Mouse (Mus musculus) lung, postnatal 0 days (tissue): ENCODE measurements around the gene Otud7b. TPM values are rescaled to one million over a fixed set of nuclear protein-coding genes. Genes with fewer than 3 reads are reported as not detected.

ENCODE experiments used
- ATAC-seq: fragments of 200-750 bp; cut with Nextera tagmentation; 2 replicates; pipeline ENCODE4 v1.8.0; 2017; ENCODE audit warnings: moderate library complexity
- DNase-seq: peaks from one replicate; pipeline ENCODE4 v3.0.0-alpha.2; 2016; ENCODE audit warnings: low spot score
- H3K27ac ChIP-seq: fragments of 300-500 bp; sonication (generic); 2 replicates; pipeline ENCODE4 v1.5.1; 2014; ENCODE audit warnings: antibody characterized with exemption, mild to moderate bottlenecking, low read length, mixed read lengths
- H3K27me3 ChIP-seq: fragments of 300-500 bp; sonication (generic); replicated peaks from 2 replicates; pipeline ENCODE4 v1.6.1; 2014; ENCODE audit warnings: low read length, mixed read lengths; ENCODE audit not compliant: insufficient read depth
- H3K36me3 ChIP-seq: fragments of 300-500 bp; sonication (generic); 2 replicates; pipeline ENCODE4 v1.6.1; 2014; ENCODE audit warnings: low read length, mixed read lengths; ENCODE audit not compliant: insufficient read depth
- H3K4me1 ChIP-seq: fragments of 300-500 bp; sonication (generic); 2 replicates; pipeline ENCODE4 v1.6.1; 2014; ENCODE audit warnings: antibody characterized with exemption, low read depth, low read length, mixed read lengths; ENCODE audit not compliant: insufficient read depth
- H3K4me2 ChIP-seq: fragments of 300-500 bp; sonication (generic); replicated peaks from 2 replicates; pipeline ENCODE4 v1.6.1; 2014; ENCODE audit warnings: low read depth, mild to moderate bottlenecking, low read length, moderate library complexity, mixed read lengths
- H3K4me3 ChIP-seq: fragments of 300-500 bp; sonication (generic); 2 replicates; pipeline ENCODE4 v1.5.1; 2014; ENCODE audit warnings: low read depth, low read length
- H3K9ac ChIP-seq: fragments of 300-500 bp; sonication (generic); replicated peaks from 2 replicates; pipeline ENCODE4 v1.6.1; 2014; ENCODE audit warnings: low read depth, mild to moderate bottlenecking
- H3K9me3 ChIP-seq: fragments of 300-500 bp; sonication (generic); 2 replicates; pipeline ENCODE4 v1.6.1; 2016; ENCODE audit warnings: low read length, mixed read lengths
- CTCF ChIP-seq: IDR thresholded peaks from 2 replicates; pipeline ENCODE4 v1.5.1; 2016; ENCODE audit warnings: antibody characterized with exemption, mild to moderate bottlenecking
- EP300 ChIP-seq: IDR thresholded peaks from 2 replicates; pipeline ENCODE4 v1.6.1; 2016; ENCODE audit warnings: antibody characterized with exemption, mild to moderate bottlenecking, control low read depth
- WGBS: fragments of 180-500 bp; shearing (Covaris S2); extraction: QIAGEN DNeasy Blood & Tissue Kit; methylation state at CpG from one replicate; pipeline ENCODE4 v1.1.7; 2014; 5-methylcytosine and 5-hydroxymethylcytosine counted together
- polyA plus RNA-seq: library from polyadenylated mRNA; unstranded; fragments of >200 nt; fragmentation: Nextera tagmentation; extraction: Ambion mirVana; gene quantifications from 2 replicates; pipeline ENCODE4 v1.2.1, GENCODE M21; 2015

Otud7b gene
- polyA plus RNA-seq, 1 experiment from 2014 or later: 30.2 TPM

GRCm38 (mm10) chr3:96102100-96102872 lies 2.0 kb upstream of the Otud7b start:
- Histone ChIP-seq H3K27ac (peak overlapping the region; percentile 59), H3K36me3 (no peaks in the 10 kb centered on the region), H3K9ac (no peak overlapping the region), H3K9me3 (no peaks in the 10 kb centered on the region), H3K4me2 (peak overlapping the region; percentile 44), H3K4me3 (no peak overlapping the region), H3K4me1 (peaks cover 10% of the 10 kb centered on the region; the same call in 1 of the 2 replicates), H3K27me3 (no peaks in the 10 kb centered on the region)
- WGBS: 20% methylated on average over 14 of the region's 14 CpGs
- TF ChIP-seq EP300 (no peak), CTCF (no peak)
- DNase-seq (peak; percentile 86), ATAC-seq (0 out of 2 replicates have a peak, but pooled peaks have one; percentile 6)

GRCm38 (mm10) chr3:96103901-96104260 lies 446 bp upstream of the Otud7b start:
- peak overlapping the region; percentile 79 for H3K4me2 ChIP-seq
- peak overlapping the region; percentile 96 for H3K4me3 ChIP-seq
- H3K36me3 ChIP-seq: no peaks in the 10 kb centered on the region
- H3K27me3 ChIP-seq: no peaks in the 10 kb centered on the region
- ATAC-seq: peak; percentile 66
- no peak for TF ChIP-seq CTCF
- peak; percentile 66 for TF ChIP-seq EP300
- DNase-seq: no peak
- WGBS: 0% methylated on average over 8 of the region's 8 CpGs
- no peaks in the 10 kb centered on the region for H3K9me3 ChIP-seq
- peaks cover 10% of the 10 kb centered on the region; the same call in 1 of the 2 replicates for H3K4me1 ChIP-seq
- peak overlapping the region; percentile 95 for H3K27ac ChIP-seq
- H3K9ac ChIP-seq: peak overlapping the region; percentile 88

- H3K9ac ChIP-seq: peak overlapping the region; percentile 88
- DNase-seq (peak; percentile 47), ATAC-seq (no peak)
- peak overlapping the region; percentile 96 for H3K4me3 ChIP-seq
- peak overlapping the region; percentile 79 for H3K4me2 ChIP-seq
- no peaks in the 10 kb centered on the region for H3K36me3 ChIP-seq
- peaks cover 10% of the 10 kb centered on the region; the same call in 1 of the 2 replicates for H3K4me1 ChIP-seq
- 9% methylated on average over 10 of the region's 10 CpGs for WGBS
- peak overlapping the region; percentile 95 for H3K27ac ChIP-seq
- no peaks in the 10 kb centered on the region for H3K9me3 ChIP-seq
- TF ChIP-seq CTCF: no peak
- TF ChIP-seq EP300: no peak
- H3K27me3 ChIP-seq: no peaks in the 10 kb centered on the region
These were observed 963 bp downstream of the Otud7b start for GRCm38 (mm10) chr3:96105232-96105747.

- 69% methylated on average over 4 of the region's 4 CpGs for WGBS
- peak overlapping the region; percentile 96; the same call in 1 of the 2 replicates for H3K4me3 ChIP-seq
- no peaks in the 10 kb centered on the region for H3K27me3 ChIP-seq
- H3K36me3 ChIP-seq: no peaks in the 10 kb centered on the region
- H3K27ac ChIP-seq: no peak overlapping the region
- no peak for DNase-seq
- H3K9ac ChIP-seq: no peak overlapping the region
- no peaks in the 10 kb centered on the region for H3K9me3 ChIP-seq
- peak overlapping the region; percentile 79 for H3K4me2 ChIP-seq
- H3K4me1 ChIP-seq: peaks cover 10% of the 10 kb centered on the region; the same call in 1 of the 2 replicates
- TF ChIP-seq EP300: no peak
- TF ChIP-seq CTCF: no peak
- ATAC-seq: no peak
These were observed 1.8 kb downstream of the Otud7b start for GRCm38 (mm10) chr3:96106151-96106550.

GRCm38 (mm10) chr3:96108315-96108714 lies 4.0 kb downstream of the Otud7b start:
- Histone ChIP-seq H3K4me3 (no peak overlapping the region), H3K27ac (no peak overlapping the region), H3K4me1 (peaks cover 11% of the 10 kb centered on the region; the same call in 1 of the 2 replicates), H3K4me2 (no peak overlapping the region), H3K27me3 (no peaks in the 10 kb centered on the region), H3K9ac (no peak overlapping the region), H3K9me3 (no peaks in the 10 kb centered on the region), H3K36me3 (no peaks in the 10 kb centered on the region)
- TF ChIP-seq CTCF: no peak
- TF ChIP-seq EP300: no peak
- no peak for DNase-seq
- no peak for ATAC-seq
- 96% methylated on average over 3 of the region's 3 CpGs for WGBS

- H3K9me3 ChIP-seq: no peaks in the 10 kb centered on the region
- H3K36me3 ChIP-seq: no peaks in the 10 kb centered on the region
- 33% methylated on average over 3 of the region's 3 CpGs for WGBS
- ATAC-seq (peak; percentile 21; the same call in 1 of the 2 replicates), DNase-seq (peak; percentile 17)
- no peaks in the 10 kb centered on the region for H3K27me3 ChIP-seq
- TF ChIP-seq EP300 (peak; percentile 51; the same call in 1 of the 2 replicates), CTCF (no peak)
- H3K4me1 ChIP-seq: peaks cover 9% of the 10 kb centered on the region; the same call in 1 of the 2 replicates
- no peak overlapping the region for H3K9ac ChIP-seq
- no peak overlapping the region for H3K4me2 ChIP-seq
- H3K4me3 ChIP-seq: no peak overlapping the region
- H3K27ac ChIP-seq: 0 out of 2 replicates have a peak overlapping the region, but pooled peaks have one; percentile 38
These were observed 8.9 kb downstream of the Otud7b start for GRCm38 (mm10) chr3:96113251-96113650.
